Mouse (Mus musculus) heart, embryonic 14.5 days (tissue): ENCODE data around the gene Lrrc4c. TPM values are rescaled to one million over a fixed set of nuclear protein-coding genes. Genes with fewer than 3 reads are reported as not detected.

Experiments used
- ATAC-seq: fragments of 200-750 bp; cut with Nextera tagmentation; 2 replicates; pipeline ENCODE4 v1.8.0; 2017; ENCODE audit warnings: low read depth, moderate TSS enrichment; ENCODE audit not compliant: insufficient number of reproducible peaks, insufficient read depth, low FRiP score
- H3K27ac ChIP-seq, 2 experiments: fragments of 200-500 bp in 1 of 2; fragments of 300-500 bp in 1 of 2; sonication (generic) in 1 of 2; replicated peaks in 1 of 2; 2 replicates each; pipeline ENCODE4 v1.5.1; 2012 to 2014; ENCODE audit warnings: low read depth in 2 of 2, low read length in 2 of 2, control low read depth in 1 of 2, mild to moderate bottlenecking in 1 of 2, mixed read lengths in 1 of 2; ENCODE audit not compliant: control insufficient read depth in 1 of 2, insufficient read depth in 1 of 2
- H3K27me3 ChIP-seq: fragments of 300-500 bp; sonication (generic); 2 replicates; pipeline ENCODE4 v1.6.1; 2014; ENCODE audit warnings: mild to moderate bottlenecking, low read length, control low read depth; ENCODE audit not compliant: control insufficient read depth, insufficient read depth
- H3K36me3 ChIP-seq: fragments of 300-500 bp; sonication (generic); 2 replicates; pipeline ENCODE4 v1.6.1; 2014; ENCODE audit warnings: mild to moderate bottlenecking, control low read depth, low read length, mixed read lengths; ENCODE audit not compliant: control insufficient read depth, insufficient read depth
- H3K4me1 ChIP-seq, 2 experiments: fragments of 200-500 bp in 1 of 2; fragments of 300-500 bp in 1 of 2; sonication (generic) in 1 of 2; 2 replicates each; pipeline ENCODE4 v1.6.1; 2012 to 2014; ENCODE audit warnings: low read length in 2 of 2, control low read depth in 1 of 2, mixed read lengths in 1 of 2; ENCODE audit not compliant: control insufficient read depth in 2 of 2, insufficient read depth in 2 of 2
- H3K4me2 ChIP-seq: fragments of 300-500 bp; sonication (generic); 2 replicates; pipeline ENCODE4 v1.6.1; 2014; ENCODE audit warnings: mild to moderate bottlenecking, low read length
- H3K4me3 ChIP-seq, 2 experiments: fragments of 200-500 bp in 1 of 2; fragments of 300-500 bp in 1 of 2; sonication (generic) in 1 of 2; 2 replicates each; pipeline ENCODE4 v1.5.1; 2012 to 2014; ENCODE audit warnings: low read length in 2 of 2, mild to moderate bottlenecking in 2 of 2, control low read depth in 1 of 2, low read depth in 1 of 2, moderate library complexity in 1 of 2; ENCODE audit not compliant: control insufficient read depth in 1 of 2, insufficient read depth in 1 of 2
- H3K9ac ChIP-seq: fragments of 300-500 bp; sonication (generic); 2 replicates; pipeline ENCODE4 v1.6.1; 2014; ENCODE audit warnings: mild to moderate bottlenecking, low read length
- H3K9me3 ChIP-seq: fragments of 300-500 bp; sonication (generic); 2 replicates; pipeline ENCODE4 v1.6.1; 2016; ENCODE audit warnings: low read length, control low read depth; ENCODE audit not compliant: control insufficient read depth
- WGBS: fragments of 180-500 bp; shearing (Covaris S2); extraction: QIAGEN DNeasy Blood & Tissue Kit; methylation state at CpG from one replicate; pipeline ENCODE4 v1.1.7; 2014; 5-methylcytosine and 5-hydroxymethylcytosine counted together
- microRNA-seq: library from miRNA; unstranded; fragments of <30 nt; microRNA quantifications from one replicate; pipeline ENCODE4, GENCODE M21; 2016
- polyA plus RNA-seq: library from polyadenylated mRNA; unstranded; fragments of >200 nt; fragmentation: Nextera tagmentation; extraction: Ambion mirVana; gene quantifications from 2 replicates; pipeline ENCODE4 v1.2.1, GENCODE M21; 2014

Gene Lrrc4c
- polyA plus RNA-seq, 1 experiment from 2014 or later = 1.8 TPM

DNA sequence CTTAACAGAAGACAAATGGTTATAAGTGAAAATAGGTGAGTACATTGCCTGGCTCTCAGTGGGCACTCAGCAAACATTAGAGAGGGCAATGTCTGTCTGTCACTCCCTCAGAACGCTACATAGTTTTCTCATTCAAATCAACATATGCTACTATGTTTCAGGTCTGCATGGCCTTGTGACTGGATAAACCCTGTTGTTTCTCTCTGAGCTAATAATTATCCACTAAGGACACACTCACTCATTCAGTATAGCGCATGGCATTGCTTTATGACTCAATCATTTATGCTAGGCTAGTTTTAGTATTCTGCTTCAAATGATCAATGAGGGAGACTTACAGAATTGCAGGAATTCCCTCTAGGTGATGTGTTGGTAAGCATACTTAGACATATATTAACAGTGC is 1292.6 kb downstream of the Lrrc4c start:
- H3K9me3 ChIP-seq = no peaks in the 10 kb centered on the region
- no peak overlapping the region for H3K4me2 ChIP-seq
- no peak for ATAC-seq
- H3K27ac ChIP-seq = no peak overlapping the region
- no peak overlapping the region for H3K9ac ChIP-seq
- H3K4me3 ChIP-seq = no peak overlapping the region
- H3K4me1 ChIP-seq = no peaks in the 10 kb centered on the region
- WGBS = 83% methylated on average over 2 of the region's 2 CpGs
- H3K27me3 ChIP-seq = no peaks in the 10 kb centered on the region
- H3K36me3 ChIP-seq = no peaks in the 10 kb centered on the region

DNA sequence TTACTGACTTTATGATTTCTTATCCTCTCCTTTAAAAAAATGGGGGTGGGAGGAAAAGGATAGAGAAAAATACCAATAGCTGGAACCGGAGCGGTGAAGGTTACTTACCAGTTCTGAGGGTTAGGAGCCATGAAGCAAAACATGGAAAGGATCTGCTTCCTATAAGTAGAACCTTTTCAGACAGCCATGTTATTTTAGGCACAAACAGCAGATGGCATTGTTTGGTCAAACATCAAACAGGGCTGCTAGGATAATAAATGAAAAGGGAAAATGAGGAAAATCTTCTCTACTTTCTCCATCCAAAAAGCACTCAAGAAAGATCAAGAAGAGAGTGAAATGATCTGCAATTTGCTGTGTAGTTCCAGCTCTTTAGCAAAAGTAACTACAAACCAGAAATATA is 1296.8 kb downstream of the Lrrc4c start:
- Histone ChIP-seq H3K27ac (no peak overlapping the region), H3K4me1 (no peaks in the 10 kb centered on the region), H3K4me3 (no peak overlapping the region), H3K9me3 (0 out of 2 replicates have a peak, but pooled peaks cover under 1% of the 10 kb centered on the region), H3K9ac (no peak overlapping the region), H3K4me2 (no peak overlapping the region), H3K27me3 (no peaks in the 10 kb centered on the region), H3K36me3 (no peaks in the 10 kb centered on the region)
- 68% methylated on average over 2 of the region's 2 CpGs for WGBS
- ATAC-seq = no peak

DNA sequence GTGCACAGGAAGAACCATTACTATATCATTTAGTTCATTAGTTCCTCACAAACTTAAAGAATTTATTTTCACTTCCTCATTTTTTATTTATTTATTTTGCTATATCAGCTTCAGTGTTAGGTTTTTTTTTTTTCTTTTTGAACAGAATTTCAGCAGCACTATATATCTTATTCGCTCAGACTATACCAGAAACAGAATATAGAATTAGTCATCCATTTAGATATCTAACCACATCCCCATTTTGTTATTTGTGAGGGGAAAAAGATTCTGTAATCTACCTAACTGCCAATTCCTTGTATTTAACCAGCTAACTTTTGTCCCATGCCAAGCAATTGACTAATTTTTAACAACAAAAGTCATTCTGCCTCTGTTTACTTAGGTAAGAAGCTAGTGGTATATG is 1300.6 kb downstream of the Lrrc4c start:
- Histone ChIP-seq H3K4me3 (no peak overlapping the region), H3K9me3 (peaks cover 8% of the 10 kb centered on the region; the same call in 1 of the 2 replicates), H3K9ac (no peak overlapping the region), H3K27ac (no peak overlapping the region), H3K36me3 (no peaks in the 10 kb centered on the region), H3K4me1 (no peaks in the 10 kb centered on the region), H3K27me3 (no peaks in the 10 kb centered on the region), H3K4me2 (no peak overlapping the region)
- no peak for ATAC-seq
- 73% methylated on average over 1 of the region's 1 CpGs for WGBS

DNA sequence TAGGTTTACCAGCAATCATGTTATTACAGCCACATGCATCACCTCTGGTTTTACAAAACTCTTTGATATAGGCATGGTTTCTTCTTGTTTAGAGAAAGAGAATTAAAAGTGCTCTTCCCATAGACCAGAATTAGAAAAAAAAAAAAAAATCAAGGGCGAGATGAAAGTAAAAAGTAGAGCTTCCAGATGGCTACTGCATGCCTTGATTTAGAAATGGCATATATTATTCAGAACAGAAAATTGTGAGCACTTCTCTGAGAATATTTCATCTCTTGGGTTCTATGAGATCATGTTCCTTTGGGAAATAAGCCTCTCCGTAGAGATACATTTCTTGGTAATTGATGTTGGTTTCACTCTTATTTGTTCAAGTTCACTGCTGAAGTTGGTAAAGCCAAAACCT is 1322.0 kb downstream of the Lrrc4c start:
- no peak overlapping the region for H3K9ac ChIP-seq
- H3K27ac ChIP-seq = no peak overlapping the region
- ATAC-seq = no peak
- no peak overlapping the region for H3K4me2 ChIP-seq
- H3K4me3 ChIP-seq = no peak overlapping the region
- H3K27me3 ChIP-seq = no peaks in the 10 kb centered on the region
- 79% methylated on average over 2 of the region's 2 CpGs for WGBS
- no peaks in the 10 kb centered on the region for H3K36me3 ChIP-seq
- no peaks in the 10 kb centered on the region for H3K9me3 ChIP-seq
- H3K4me1 ChIP-seq = no peaks in the 10 kb centered on the region

DNA sequence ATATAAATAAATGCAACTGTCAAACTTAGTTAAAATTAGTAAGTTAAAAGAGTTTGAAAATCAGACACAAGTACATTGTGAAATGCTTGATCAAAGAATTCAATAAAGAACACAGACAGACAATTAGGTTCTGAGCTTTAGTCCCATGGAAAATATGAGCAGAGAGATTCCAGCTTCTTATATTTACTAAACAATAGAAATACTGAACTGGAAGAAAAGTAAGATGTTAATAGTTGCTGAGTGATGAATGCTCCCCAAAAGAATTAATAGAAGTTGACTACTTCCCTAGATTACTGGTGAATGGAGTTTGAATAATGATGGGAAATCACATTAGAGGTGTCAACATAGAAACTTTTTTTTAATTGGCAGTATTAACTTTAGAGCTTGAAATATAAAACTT is 1323.7 kb downstream of the Lrrc4c start:
- no peaks in the 10 kb centered on the region for H3K27me3 ChIP-seq
- H3K9ac ChIP-seq = no peak overlapping the region
- no peaks in the 10 kb centered on the region for H3K36me3 ChIP-seq
- H3K4me1 ChIP-seq = no peaks in the 10 kb centered on the region
- no peak overlapping the region for H3K4me3 ChIP-seq
- H3K4me2 ChIP-seq = no peak overlapping the region
- H3K9me3 ChIP-seq = no peaks in the 10 kb centered on the region; the same call in 1 of the 2 replicates
- H3K27ac ChIP-seq = no peak overlapping the region
- no peak for ATAC-seq

DNA sequence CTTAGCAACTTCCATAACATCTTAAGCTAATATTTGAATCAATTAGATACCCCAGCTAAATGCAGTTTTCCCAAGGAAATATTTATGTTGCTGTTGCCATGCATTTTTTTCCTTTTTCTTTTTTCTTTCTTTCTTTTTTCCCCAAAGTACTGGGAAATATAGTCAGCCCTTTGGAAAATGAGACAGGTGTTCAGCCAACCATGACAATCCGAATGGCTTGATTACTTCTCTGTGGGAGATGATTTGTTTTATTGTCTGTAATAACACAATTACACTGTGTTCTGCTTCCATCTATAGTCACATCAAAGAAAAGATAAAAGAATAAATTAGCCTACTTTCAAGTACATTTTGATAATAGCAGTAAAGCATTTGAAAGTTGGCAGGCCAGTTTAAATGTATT is 1334.7 kb downstream of the Lrrc4c start:
- no peak for ATAC-seq
- Histone ChIP-seq H3K4me2 (no peak overlapping the region), H3K9ac (no peak overlapping the region), H3K27me3 (no peaks in the 10 kb centered on the region), H3K4me1 (no peaks in the 10 kb centered on the region), H3K4me3 (no peak overlapping the region), H3K27ac (no peak overlapping the region), H3K36me3 (no peaks in the 10 kb centered on the region), H3K9me3 (peaks cover 11% of the 10 kb centered on the region; the same call in 1 of the 2 replicates)
- WGBS = 64% methylated on average over 1 of the region's 1 CpGs

Small RNAs within 50 kb of the gene (microRNA-seq; reads per million reads assigned to microRNA genes)
- not detected for gene Gm44320
